Mouse (Mus musculus): ENCODE results near the gene Aass. TPM values are rescaled to one million over a fixed set of nuclear protein-coding genes. Genes with fewer than 3 reads are reported as not detected.
"Not testable (repeated sequence)": the region's sequence is repeated elsewhere in the genome, so short reads cannot be mapped to it uniquely, and the experiment has no call there.

Aass gene
- not detected for total RNA-seq (2021)

DNA sequence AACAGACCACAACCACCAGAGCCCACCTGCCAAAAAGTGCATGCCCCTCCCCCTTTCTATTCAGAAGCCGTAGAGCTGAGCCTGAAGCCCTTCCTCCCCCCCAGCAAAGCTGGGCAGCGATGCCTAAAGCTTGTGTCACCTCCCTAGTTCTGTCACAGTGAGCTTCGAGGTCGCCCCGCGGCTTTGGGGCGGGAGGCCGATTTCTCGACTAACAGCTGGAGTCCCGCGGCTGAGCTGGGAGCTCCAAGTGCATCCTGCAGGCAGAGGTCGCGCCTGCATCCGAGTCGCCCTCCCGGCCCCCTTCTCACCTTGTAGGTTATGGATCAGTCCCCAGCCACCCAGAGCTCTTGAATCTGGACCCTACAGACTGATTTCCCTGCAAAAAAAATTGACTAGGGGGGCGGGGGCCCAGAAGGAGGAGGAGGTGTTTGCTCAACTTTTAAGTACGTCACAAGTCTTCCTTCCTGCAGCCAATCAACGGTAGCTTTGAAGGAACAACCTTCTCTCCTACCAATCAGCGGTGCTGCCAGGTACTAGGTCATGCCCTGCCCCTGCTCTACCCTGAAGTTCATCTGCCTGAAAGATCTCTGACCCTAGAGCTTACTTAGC, at the start of gene Aass:
Gene Aass (minus strand): TSS at position 414 of the 609 bp plus-strand sequence.
- intact Hi-C loops (cut with DNase I), result no loop called here
- DNase-seq, result peak; percentile 3 to 6

DNA sequence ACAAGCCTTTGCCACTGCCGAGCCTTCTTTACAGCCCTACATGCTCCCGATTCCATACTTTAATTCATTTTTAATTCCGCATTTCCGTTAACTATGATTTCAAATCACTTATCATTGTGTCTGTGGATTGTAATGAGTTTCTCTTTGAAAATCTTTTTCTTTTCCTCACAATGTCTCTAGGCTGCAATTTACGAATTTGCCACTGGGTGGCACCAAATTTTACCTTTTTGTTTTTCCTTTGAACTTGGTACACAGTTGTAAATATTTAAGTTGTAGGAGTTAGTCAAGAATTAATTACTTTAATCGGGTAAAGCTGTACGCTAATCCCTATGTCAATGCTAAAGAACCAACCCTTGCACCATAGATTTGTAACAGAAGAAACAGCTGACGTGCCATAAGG, 47.3 kb upstream of the Aass start:
- DNase-seq, result peak; percentile 19 to 45
- intact Hi-C loops (cut with DNase I), result loop anchor here (10.0 kb wide), 1 partner anchor 285 kb away; no protein-coding TSS in a partner anchor

DNA sequence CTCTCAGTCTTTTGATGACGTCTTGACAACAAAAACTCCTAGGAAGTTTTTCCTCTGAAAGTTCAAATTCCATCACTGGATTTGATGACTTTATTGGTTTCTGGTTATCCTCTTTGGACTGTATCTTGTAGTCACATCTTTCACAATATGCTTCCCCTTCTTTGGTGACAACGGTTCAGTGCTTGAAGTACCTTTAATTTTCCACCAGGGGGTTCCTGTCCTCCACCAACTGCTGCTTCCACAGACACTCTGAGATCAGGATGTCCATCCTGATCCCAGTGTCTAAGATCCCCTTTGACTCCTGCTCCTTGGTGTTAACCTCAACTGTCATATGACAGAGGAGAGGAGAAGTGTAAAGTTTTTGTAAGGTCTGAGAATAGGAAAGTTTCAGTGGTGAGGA, 31.0 kb upstream of the Aass start:
- DNase-seq; intact Hi-C loops (cut with DNase I): not testable (repeated sequence)

DNA sequence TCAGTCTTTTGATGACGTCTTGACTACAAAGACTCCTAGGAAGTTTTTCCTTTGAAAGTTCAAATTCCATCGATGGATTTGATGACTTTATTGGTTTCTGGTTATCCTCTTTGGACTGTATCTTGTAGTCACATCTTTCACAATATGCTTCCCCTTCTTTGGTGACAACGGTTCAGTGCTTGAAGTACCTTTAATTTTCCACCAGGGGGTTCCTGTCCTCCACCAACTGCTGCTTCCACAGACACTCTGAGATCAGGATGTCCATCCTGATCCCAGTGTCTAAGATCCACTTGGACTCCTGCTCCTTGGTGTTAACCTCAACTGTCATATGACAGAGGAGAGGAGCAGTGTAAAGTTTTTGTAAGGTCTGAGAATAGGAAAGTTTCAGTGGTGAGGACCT, 23.6 kb upstream of the Aass start:
- intact Hi-C loops (cut with DNase I); DNase-seq: not testable (repeated sequence)

DNA sequence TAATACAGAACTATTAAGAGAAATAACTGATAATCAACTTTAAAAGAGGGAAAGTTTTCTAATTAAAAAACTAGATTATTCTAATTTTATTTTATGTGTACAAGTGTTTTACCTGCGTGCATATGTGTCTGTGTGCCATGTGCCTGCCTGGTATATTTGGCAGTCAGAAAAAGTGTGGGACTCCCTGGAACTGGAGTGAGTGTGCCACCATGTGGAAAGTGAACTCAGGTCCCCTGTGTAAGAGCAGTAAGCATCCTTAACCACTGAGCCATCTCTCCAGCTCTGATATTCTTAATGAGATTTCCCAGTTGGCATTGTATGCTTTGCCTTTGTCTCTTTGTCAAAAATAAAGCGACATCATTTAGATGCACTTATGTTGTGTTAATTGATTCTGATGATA, 20.3 kb upstream of the Aass start:
- no peak for DNase-seq
- intact Hi-C loops (cut with DNase I), result no loop called here

DNA sequence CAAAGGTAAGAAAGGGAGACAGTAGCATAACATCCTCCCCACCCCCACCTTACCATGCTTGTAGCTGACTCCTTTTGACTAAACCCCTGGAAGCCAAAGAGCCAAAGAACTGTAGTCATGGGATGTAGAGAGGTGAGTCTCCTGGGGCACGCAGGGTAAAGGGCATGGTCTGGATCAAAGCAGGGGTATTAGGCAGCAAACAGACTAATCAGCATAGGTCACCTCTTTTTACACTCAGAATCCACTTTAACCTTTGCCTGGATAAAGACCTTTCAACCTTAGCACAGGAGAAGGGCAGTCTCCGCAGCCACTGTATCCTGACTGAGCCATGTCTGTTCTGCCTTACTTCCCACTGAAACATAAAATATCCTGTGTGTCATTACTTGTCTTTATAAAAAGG, 14.4 kb upstream of the Aass start:
- DNase-seq, result no peak
- intact Hi-C loops (cut with DNase I), result no loop called here

DNA sequence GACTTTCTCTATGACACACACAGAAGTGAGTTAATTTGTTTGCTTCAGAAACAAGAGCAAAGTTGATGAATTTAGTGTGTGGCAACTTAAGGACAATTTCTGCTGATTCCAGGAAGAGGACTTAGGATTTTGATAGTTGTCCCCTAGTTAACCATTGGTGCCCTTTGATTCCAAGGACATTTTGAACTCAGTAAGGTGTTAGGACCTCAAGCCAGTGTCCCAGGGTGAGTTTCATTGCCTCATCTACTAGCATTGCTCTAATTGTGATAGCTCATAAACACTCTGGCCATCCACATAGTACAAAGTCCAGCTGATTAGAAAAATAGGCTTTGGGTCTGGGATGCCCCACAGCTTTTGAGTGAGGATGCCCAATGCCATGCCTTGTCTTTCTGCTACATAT, 11.2 kb upstream of the Aass start:
- no peak for DNase-seq
- intact Hi-C loops (cut with DNase I), result no loop called here

DNA sequence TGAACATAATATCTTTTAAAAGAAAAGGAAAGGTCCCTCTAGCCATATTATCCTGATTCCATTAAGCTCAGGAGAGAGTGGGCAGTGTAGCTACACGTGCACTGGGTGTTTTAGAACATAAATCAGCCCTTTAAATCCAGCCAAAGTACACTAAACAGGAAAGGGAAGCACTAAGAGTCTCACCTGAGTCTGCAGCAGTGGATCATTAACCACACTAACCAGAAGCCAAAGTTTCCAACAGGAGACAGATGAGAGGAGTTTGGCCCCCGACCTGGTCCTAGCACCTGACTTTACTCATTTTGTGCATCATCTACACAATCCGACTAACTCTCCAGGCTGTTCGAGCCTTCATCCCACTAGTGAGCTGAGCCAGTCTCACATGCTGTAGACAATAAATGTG, 1.8 kb downstream of the Aass start:
- intact Hi-C loops (cut with DNase I), result no loop called here

DNA sequence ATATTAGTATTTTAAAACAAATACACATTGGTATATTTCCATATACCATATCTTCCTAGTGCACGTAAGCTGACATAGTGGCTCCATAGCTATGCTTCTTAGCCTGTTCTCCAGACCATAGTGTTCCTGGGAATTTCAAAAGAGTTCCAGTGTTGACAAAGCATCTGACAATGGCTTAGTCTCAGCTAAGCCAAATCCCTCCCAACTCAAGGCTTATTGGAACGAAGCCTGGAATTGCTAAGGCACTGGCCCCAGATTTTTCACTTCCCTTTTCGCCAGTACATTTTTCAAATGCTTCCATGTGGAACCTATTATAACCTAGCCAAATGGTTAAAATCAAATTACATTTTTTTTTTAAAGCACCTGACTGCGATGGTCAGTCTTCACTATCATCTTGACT, 3.6 kb downstream of the Aass start:
- intact Hi-C loops (cut with DNase I), result no loop called here
- DNase-seq, result peak; percentile 38 to 49

More for the DNA sequence above, 1.8 kb downstream of the Aass start:
- DNase-seq, result no peak

DNA sequence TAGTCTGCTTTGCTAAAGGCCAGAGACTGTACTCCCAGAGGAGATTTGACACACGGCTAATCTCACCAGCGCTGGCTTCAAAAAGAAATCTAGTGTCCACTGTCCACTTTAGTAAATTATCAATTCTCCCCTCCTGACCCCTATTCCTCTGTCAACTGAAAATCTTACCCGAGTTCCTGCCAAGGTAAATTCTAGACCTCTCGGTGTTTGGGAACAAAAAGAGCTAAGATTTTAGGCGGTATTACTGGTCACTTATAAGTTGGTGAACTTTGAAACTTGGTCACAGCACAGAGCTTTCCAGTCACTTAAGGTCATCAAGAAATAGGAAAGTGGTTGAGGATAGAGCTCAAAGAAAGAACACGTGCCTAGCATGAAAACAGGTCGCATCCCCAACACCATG, 6.1 kb downstream of the Aass start:
- intact Hi-C loops (cut with DNase I), result no loop called here
- DNase-seq, result no peak

DNA sequence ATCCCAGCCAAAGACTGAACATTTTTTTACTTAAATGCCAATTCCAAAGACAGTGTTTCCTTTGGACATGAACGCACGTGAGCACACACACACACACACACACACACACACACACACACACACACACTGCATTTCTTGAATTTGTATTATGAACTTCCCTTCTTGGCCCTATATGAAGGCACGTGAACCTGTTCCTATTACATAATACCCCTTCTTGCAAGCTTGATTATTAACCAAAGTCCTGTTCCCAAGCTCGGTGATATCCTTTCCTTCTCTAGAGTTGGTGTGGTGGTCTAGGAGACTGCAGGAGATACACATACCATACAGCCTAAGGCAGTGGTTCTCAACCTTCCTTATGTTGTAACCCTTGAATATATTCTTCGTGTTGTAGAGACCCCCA, 7.0 kb downstream of the Aass start:
- intact Hi-C loops (cut with DNase I), result no loop called here
- no peak for DNase-seq

DNA sequence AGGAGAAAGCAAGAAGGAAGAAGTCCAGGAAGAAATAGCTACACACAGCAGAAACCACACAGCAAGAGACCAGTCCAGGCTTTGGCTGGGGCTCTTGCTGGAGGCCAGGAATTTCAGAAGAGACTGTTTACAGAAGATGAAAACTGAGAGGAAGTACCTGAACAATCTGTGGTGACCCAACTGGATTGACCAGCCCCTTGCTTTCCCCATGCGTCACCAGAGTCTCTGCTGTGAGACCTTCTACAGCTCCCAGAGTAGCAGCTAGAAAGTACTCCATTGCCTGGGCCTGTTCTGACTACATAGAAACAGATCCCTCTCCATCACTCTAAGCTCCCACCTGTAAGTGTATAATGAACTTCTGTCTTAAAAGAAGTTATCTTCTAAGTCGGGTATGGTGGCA, 8.0 kb downstream of the Aass start:
- no peak for DNase-seq
- intact Hi-C loops (cut with DNase I), result no loop called here

DNA sequence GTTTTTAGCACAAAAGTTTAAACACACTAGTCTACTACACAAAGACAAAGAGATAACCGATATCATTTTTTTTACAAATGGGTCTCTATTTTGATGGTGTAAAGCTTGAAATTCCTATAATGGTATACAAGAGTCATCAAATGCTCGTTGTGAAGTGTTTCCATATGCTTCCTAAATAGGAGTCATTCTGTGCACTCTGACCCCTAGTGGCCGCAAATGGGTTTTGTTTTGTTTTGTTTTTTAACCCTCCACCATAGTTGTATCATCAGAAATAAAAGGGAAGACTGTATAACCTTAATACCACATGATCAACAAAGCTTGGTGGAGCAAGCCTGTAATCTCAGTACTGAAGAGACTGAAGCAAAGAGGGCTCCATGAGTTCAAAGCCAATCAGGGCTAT, 9.9 kb downstream of the Aass start:
- intact Hi-C loops (cut with DNase I), result loop anchor here (2.0 kb wide), 1 partner anchor 120 kb away; no protein-coding TSS in a partner anchor
- DNase-seq, result peak; percentile 4 to 15

DNA sequence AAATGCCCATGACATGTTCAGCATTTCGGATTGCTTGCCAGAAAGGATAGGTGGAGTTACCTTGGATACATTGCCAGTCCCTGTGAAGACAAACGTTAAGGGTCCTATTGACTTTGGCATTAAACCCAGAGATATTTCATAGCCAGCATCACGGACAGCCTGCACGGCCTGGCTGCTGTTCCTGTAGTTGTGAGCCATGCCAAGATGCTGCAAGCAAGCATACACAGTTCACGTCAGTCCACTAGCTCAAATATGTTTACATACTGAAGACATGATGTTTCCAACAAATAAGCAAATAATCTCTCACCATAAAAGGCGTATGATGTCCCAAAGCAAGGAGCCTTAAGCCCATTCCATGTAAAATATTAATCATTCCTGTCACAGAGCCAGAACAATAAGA, 18.0 kb downstream of the Aass start:
- intact Hi-C loops (cut with DNase I), result no loop called here

DNA sequence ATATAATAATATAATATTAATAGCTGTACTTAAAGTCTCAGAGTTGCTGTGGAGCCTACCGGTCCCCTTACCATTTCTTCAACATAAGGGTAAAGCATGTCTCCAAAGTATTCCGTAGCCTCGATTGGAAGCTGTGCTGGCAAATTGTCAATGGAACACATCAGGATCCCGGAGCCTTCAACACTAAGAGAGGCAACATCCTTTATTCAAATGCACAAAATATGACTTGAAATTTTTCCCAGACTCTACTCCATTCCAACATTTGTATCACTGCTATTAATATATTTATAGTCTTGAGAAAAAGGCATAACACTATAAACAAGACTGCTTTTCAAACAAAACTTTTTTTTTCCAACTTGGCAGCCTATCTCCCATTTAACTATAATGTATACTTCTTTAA, 25.7 kb downstream of the Aass start:
- intact Hi-C loops (cut with DNase I), result no loop called here
- no peak for DNase-seq

More for the DNA sequence above, 18.0 kb downstream of the Aass start:
- DNase-seq, result no peak

DNA sequence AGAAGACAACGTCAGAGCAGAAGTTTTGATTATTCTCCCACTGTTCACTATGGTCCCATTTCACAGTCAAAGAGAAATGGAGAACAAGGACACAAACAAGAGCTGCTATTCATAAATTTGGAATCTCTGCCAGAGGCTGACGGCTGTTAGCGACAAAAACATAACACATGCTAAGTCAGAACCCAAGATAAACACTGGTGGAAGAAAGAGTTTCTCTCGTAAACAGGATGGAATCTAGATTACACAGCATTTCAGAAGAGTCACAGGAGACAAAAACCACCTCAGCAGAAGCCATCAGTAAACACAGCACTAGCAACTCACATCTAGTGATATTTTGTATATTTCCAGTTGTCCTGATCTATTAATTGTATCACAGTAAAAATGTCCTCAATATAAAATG, 26.4 kb downstream of the Aass start:
- DNase-seq, result no peak

DNA sequence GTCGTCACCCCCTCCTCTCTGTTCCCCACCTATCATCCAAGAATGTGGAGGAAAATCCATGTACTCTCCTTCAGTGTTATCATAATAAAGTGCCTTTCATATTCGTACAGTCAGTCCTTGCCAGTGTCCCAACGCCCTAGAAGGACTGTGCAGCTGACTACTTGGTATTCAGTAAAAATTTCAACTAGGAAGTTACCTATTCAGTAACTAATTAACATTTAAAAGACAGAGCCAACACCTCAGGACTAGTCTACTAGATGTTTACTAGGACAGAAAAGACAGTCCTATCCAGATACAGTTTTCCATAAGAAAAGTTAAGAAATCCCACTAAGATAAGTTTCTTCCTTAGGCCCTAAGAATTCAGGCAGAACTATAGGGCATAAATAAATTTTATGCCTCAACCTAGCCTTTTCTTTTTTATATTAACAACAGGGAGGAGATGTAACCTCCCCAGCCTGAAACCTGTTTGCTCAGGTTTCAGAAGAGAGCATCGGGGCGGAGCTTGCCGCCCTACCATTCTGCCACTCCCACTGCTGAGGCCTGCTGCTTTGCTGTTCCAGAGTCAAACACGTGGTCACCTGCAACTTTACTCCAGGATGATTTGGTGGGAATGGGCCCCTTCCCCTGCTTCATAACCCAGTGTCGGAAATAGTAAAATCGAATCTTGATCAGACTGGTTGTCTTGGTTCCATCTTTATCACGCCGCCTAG, 42.3 kb downstream of the Aass start:
- DNase-seq; intact Hi-C loops (cut with DNase I): not testable (repeated sequence)

More for the DNA sequence above, 26.4 kb downstream of the Aass start:
- intact Hi-C loops (cut with DNase I), result no loop called here

DNA sequence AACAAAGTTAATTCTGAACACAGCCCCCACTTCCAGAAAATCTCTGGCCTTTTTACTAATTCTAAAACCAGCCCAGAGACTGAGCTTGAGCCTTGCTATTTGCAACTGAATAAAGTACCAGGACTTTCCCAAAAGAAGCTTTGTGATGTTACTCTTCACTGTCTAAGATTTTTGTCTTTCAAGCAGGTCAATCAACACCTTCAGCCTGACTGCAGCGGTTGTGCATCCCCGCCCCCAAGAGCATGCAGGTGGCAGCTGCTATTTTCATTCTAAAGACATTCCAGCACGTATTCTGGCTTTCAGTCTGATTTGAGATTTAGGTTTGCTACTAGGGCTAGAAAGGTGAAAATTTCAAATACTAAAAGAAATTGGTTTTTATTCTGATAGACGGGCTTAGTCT, 43.5 kb downstream of the Aass start:
- DNase-seq; intact Hi-C loops (cut with DNase I): not testable (repeated sequence)

DNA sequence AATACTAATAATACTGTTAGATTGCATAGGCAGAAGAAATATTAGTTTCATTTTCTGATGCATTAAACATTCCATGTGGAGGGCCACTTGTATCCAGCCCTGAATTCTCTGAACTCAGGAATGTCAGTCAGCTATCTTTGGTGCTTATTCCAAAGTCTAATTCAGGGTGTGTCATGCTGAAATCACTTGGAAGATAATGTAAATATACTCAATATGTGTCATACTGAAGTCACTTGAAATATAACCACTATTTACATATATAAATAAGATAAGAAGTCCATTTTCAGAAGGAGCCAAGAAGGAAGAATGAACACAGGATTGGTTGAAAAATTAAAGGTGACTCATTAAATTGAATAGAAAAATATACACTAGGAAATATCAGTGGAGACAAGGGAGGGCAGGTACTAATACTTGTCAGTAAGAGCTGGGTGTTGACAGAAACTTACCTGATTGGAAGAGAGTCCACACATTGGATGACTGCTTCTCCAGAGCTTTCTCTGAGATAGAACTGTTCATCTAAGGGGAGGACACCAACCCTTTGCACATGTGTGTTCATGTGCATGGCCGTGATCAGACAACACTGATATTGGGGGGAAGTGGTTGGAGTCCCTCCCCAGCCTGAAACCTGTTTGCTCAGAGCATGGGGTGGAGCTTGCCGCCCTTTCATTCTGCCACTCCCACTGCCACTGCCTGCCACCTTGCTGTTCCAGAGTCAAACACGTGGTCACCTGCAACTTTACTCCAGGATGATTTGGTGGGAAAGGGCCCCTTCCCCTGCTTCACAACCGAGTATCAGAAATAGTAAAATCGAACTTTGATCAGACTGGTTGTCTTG, 48.0 kb downstream of the Aass start:
- intact Hi-C loops (cut with DNase I), result no loop called here
- DNase-seq, result no peak

DNA sequence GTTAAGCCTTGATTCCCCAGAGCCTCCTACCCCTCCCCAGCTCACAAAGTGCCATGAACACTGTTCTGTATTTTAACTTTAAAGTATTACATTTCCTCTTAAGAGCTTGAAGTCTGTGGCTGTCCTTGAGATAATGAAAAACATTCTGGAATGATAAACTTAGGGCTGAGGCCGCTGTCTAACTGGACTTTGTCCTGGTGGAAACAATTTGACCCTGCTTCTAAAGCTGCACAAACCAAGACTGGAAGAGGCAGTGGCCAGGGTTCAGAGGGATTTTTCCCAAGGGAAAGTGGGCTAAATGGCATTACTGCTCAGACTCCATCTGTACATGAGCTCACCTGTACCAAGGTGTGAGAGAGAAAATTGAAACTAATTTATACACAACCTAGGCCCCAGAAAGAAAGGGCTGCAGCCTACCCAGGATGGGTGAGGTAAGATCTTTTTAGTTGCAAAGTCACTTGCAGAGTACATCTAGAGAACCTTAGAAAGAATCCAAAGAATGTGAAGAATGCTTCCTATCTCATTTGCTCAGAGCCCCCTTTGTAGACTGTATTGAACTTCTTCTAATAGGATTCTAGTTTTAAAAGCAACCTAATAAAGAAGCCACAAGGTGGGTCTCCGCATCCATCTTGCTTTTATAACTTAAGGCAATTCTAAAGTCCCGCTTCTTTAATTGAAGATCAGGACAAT, 52.6 kb downstream of the Aass start:
- intact Hi-C loops (cut with DNase I), result no loop called here
- DNase-seq, result no peak

DNA sequence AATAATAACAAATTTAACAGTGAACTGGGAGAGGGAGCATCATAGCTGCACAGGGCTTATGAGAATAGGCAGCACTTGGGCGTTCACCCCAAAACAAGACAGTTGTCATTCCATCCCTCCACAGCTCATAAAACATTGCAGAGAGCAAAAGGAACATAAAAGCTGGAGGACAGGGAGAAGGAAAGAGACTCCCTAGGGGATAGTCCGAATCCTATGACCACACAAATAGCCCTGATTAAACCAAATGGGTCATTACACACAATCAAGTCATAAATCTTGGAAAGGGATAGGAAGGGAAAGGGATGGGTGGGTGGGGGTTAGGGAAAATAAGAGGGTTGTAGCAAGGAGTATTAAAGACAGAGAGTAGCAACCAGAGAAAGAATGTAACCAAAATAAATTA, 54.5 kb downstream of the Aass start:
- intact Hi-C loops (cut with DNase I), result no loop called here
- no peak for DNase-seq

Measured in heart, postnatal 10 days (tissue).